Mouse (Mus musculus) ES-CJ7 (cell line): ENCODE data around the gene Spon1.

Source experiments
- DNase-seq: peaks from one replicate; pipeline ENCODE4 v3.0.0; 2011; ENCODE audit warnings: low read depth, low spot score

Spon1 gene

DNA sequence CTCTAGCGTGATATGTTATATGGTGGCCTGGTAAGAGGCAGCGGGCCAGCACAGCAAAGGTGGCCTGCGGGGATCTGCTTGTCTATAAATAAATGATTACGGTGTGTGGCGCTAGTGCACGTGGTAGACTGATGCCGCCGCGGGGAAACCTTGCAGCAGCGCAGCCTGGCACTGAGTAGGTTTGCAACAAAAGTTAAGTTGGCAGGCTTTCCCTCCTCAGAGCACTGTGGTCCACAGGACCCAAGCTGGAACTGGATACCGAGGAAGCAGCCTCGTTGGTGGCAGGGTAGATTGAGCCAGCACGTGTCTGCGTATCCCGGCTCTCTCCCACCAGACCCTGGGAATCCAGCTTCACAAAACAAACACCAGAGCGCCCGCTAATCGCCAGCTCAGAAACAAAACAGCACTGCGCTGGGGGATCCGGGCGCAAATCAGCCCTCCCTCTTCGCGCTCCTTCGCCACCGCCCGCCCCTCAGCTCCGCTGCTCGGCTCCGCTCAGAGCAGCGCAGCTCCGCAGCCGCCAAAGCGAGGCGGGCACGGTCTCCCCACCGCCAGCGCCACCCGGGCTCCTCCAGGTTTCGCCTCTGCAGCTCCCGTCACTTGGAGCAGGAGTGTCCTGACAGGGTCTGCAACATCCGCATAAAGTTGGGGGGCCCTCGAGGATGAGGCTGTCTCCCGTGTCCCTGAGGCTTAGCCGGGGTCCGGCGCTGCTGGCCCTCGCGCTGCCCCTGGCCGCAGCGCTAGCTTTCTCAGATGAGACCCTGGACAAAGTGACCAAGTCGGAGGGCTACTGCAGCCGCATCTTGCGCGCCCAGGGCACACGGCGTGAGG is at the start of gene Spon1:
TSS of gene Spon1 (plus strand) at position 332 of the 831 bp plus-strand sequence.
- peak; percentile 43 for DNase-seq

DNA sequence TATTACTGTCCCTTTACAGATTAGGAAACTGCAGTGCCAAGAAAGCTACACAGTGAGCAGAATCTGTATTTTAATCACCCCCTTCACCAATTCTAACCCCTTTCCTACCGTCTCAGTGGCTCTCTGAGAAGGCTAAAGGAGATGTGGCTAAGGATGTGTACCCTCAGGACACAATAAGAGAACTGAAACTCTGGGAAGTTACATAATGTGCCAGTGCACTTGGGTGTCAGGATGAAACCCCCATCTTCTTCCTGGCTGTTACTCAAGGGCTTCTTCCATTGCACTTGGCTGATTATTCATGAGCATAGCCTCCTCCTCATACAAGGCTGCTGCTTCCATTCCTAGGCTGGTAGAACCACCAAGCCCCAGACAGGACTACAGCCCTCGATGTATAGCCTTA is 43.8 kb upstream of the Spon1 start:
- DNase-seq, result no peak

GRCm38 (mm10) chr7:113723905-113724304 is 41.9 kb upstream of the Spon1 start:
- no peak for DNase-seq

DNA sequence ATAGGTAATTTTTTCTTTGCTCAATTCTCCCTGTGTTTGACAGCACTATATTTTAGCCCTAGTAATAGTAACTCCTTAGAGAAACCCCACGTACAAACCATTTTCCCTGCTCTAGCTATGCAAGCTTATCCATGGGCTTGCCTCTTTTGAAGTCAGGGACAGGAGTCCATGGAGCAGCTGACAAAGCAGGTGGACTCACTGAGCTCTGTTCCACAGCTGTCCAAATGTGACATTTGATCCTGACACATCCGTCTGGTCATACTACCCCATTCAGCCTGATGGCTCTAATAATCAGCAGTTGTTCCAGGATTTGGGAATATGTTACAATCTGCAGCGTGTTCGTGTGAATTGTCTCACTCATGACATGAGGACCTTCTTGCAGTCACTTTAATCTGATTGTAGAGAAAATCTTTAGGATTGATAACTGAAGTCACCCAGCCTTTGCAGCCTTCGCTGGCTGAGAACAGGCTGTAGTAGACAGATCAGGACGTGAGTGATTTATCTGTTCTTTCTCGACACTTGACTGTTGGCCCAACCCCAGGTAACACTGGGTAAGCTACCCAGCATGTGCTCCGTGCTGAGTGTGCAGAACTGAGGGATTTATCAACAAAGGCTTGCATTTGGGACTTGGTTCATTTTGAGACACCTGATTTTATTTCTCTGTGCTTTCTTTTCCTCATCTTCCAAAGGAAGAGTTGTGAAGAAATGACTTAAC is 37.6 kb upstream of the Spon1 start:
- DNase-seq, result no peak

DNA sequence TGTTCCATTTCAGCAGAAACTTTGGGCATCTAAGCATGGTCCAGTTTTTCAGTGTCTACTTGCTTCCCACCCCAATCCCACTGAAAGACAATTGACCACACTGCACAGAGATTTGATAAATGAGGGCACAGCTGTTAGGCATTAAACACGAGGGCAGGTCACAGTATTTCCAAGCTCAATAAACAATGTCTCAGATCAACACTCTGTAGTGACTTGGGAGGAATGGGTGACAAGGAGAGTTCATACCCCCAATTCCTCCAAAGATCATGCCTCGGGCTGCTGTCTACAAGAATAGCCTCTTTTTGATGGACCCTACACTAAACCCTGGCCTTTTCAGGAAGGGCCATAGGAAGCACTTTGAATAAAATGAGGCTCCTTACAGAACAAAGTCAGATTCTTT is 36.9 kb upstream of the Spon1 start:
- no peak for DNase-seq

GRCm38 (mm10) chr7:113730406-113731247 is 35.2 kb upstream of the Spon1 start:
- no peak for DNase-seq

- DNase-seq, result no peak
Measured at GRCm38 (mm10) chr7:113737790-113738362, 27.9 kb upstream of the Spon1 start.

DNA sequence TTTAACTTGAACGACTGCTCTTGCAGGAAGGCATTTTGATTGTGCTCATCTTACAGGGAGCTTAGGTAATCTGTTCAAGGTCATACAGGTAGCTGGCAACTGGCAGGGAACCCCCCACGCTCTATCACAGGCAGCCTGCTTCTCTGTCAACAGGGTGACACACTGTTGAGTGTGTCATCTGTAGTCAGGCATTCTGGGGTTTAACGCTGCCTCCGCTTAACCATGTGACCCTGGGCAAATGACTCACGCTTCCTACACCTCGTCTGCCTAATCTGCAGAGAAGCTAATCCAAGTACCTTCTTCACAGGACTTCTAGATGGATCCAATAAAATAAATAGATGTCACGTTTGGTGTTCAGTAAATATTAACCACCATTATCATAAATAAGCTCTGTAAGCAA is 26.6 kb upstream of the Spon1 start:
- no peak for DNase-seq

GRCm38 (mm10) chr7:113742644-113743043 is 23.2 kb upstream of the Spon1 start:
- DNase-seq, result peak; percentile 26

DNA sequence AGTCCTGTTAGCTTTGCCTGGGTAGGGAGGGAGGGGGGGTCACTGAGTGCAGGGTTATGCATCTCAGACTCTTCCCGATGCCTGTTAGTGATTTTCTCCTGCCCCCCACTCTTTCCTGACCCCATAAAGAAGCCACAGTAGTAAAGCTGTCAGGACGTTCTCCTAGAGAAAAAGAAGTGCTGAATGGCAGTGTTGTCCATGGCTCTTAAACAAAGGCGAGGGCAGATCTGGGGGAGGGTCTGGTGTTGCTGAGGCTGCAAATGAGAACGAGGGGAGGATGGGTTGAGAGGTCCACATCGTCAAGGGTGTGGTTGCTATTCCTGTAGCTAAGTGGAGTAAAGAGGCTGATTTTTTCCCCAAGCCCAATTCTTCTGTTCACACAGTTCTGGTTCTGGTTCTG is 21.8 kb upstream of the Spon1 start:
- no peak for DNase-seq

DNA sequence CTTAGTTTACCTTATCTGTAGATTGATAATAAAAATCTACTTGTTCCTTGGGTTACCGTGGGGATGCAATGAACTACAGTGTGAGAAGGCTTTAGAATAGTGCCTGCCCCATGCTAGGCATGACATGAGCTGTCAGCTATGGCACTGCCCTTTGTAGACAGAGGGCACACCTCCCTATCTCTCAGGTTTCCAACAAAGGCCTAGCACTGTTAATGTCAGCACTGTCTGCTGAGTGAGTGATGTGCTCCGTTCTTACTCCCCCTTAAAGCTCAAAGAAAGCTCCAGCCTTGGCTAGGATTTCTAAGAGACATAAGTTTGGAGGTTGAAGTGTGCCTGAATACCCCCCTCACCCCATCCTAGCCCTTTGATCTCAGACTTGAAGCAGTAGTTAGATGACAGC is 9.2 kb upstream of the Spon1 start:
- DNase-seq, result no peak

- DNase-seq, result peak; percentile 65
Measured at GRCm38 (mm10) chr7:113759212-113759611, 6.6 kb upstream of the Spon1 start.

GRCm38 (mm10) chr7:113765133-113765532 is 665 bp upstream of the Spon1 start:
- DNase-seq, result no peak

GRCm38 (mm10) chr7:113766498-113766941 is 722 bp downstream of the Spon1 start:
- DNase-seq, result peak; percentile 15

GRCm38 (mm10) chr7:113767546-113767945 is 1.7 kb downstream of the Spon1 start:
- no peak for DNase-seq

DNA sequence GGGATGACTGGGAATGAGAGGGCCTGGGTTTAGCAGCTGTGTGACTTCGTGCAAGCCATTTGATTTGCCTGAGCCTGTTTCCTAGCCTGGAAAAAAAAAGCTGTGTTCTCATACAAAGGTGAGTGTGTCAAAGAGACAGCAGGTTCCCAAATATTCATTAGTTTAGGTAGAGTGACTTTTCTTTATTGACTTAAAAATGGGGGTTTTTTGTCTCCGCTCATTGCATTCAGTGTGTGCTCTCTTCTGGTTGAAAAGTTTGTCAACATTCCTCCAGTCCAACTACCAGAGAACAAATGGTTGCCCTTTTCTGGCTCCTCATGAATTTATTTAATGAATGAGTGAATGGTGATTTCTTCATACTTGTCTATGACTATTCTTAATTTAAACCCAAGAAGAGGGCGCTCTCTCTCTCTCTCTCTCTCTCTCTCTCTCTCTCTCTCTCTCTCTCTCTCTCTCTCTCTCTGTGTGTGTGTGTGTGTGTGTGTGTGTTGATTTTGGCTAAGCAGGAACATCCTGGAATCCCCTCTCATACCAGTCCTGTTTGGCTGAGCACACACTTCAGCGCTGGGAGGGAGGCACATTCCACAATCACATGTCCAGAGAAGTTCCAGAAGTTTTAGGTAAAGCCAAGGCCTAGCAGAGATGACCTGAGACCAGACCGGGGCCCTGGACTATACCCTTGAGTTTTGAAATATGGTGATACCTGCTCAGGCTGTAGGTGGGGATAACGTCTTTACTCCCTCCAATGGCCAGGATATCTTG is 2.6 kb downstream of the Spon1 start:
- no peak for DNase-seq

DNA sequence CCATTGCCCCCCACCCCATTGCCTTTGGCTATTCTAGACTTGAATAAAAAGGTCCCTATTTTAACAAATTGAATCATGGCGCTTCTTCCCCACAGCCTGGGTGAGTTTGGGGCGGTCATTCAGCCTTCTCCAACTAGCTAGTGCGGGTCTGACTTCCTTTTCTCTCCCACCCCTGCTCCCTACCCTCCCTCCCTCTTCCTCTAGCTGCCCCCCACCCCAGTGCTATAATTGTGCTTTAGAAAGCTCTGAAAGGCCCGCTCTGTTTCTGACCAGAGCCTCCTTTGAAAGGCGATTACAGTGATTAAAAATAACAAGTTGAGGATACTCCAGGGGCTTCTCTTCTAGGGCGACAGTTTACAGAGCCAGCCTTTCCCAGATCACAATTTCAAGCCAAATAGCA is 3.5 kb downstream of the Spon1 start:
- DNase-seq, result no peak

- DNase-seq, result peak; percentile 76
Measured at GRCm38 (mm10) chr7:113772135-113772534, 6.3 kb downstream of the Spon1 start.

- DNase-seq, result peak; percentile 48
Measured at GRCm38 (mm10) chr7:113773436-113773835, 7.6 kb downstream of the Spon1 start.

- peak; percentile 72 for DNase-seq
Measured at GRCm38 (mm10) chr7:113774039-113774438, 8.2 kb downstream of the Spon1 start.

DNA sequence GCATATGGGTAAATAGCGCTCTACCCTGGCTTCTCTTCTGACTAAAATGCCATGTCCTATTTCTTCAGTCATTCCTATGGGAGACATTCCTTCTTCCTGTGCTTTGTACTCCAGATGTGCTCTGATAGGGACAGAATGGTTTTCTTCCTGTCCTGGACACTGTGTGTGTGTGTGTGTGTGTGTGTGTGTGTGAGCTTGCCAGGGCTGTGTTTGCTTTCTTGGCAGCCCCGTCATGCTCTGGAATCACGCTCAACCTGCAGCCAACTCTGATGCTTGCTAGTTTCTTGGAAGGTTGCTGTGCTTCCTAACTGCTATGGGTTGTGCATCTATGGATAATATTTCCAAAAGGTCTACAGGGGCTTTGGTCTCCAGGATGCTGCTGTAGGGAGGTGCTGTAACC is 9.1 kb downstream of the Spon1 start:
- no peak for DNase-seq
